Mouse (Mus musculus) spleen, adult 12 weeks (tissue): ENCODE data around the gene Polr1c.
A peak's percentile ranks its signal among the peaks of the same experiment; 100 is the strongest.

Source experiments
- DNase-seq: peaks from one replicate; pipeline ENCODE4 v3.0.0; 2022; ENCODE audit warnings: low spot score

The Polr1c gene

GRCm38 (mm10) chr17:46247512-46248188, at the start of gene Polr1c, which contains the start of gene Yipf3:
Gene Polr1c, minus strand, starts transcription at chr17:46248054.
Gene Yipf3, plus strand, starts transcription at chr17:46248080.
- peak; percentile 90 for DNase-seq

GRCm38 (mm10) chr17:46297028-46297363, 49.1 kb upstream of the Polr1c start:
- DNase-seq, result no peak

- DNase-seq, result no peak
These were observed 48.7 kb upstream of the Polr1c start for GRCm38 (mm10) chr17:46296601-46297000.

- no peak for DNase-seq
These were observed 39.8 kb upstream of the Polr1c start for GRCm38 (mm10) chr17:46287678-46288095.

DNA sequence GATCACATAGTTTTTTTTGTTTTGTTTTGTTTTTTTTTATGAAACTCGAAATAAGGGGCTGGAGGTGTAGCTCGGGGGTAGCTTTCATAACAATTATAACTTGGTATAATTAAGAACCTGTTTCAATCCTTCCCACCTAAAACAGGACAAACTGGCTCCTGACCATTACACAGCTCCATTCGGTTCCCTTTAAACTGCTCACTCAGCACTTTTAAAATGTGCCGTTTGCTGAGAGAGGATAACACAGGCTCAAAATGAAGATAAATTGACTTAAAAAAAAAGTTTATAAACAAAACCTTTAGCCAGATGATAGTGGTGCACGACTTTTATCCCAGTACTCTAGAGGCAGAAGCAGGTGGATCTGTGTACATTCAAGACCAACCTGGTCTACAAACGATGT, 37.6 kb upstream of the Polr1c start:
- DNase-seq, result no peak

- DNase-seq, result no peak
These were observed 36.8 kb upstream of the Polr1c start for GRCm38 (mm10) chr17:46284653-46285052.

DNA sequence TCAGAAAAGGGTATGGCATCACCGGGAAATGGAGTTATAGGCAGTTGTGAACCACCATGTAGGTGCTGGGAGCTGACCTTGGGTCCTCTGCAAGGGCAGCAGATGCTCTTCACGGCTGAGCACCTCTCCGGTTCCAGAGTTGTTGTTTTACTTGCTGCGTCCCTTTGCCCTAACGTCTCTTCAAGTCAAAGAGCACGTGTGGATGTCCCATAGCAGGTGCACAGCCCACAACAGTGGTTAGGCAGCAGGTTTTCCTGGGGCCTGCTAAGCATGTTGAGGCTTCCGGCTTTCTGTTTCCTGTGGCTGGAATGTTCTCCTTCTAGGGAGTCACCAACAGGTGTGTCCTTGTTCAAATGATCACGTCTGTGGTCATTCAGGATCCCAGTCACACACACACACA, 36.1 kb upstream of the Polr1c start:
- DNase-seq, result no peak

GRCm38 (mm10) chr17:46283140-46283539, 35.3 kb upstream of the Polr1c start:
- DNase-seq, result no peak

DNA sequence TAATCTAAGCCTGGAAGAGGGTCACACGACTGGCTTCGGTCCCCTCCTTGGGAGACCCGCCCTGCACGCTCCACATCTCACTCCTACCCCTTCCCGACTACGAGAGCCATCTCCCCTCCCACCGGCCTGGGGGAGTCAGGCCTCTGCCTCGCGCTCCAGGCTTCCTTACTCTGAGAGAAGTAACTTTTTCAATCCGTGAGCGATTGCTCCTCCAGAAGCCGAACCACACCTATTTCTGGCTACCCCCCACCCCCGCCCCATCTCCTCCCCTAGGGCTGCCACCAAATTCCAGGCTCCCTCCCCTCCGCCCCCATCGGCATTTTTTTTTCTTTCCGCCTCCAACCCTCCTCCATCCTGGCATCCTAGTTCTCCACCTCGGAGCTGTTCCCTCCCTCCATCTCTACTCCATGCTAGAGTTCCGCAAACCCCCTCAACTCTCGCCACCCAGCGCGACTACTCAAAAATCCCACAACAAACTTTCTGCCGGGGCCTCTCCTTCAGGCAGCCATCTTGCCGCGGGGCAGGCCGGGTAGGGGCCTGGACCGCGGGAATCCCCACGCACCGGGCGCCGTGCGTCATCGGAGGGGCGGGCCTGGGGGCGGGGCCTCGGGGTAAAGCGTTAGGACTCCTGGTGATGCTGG, 34.7 kb upstream of the Polr1c start, which contains the start of gene Tjap1:
Gene Tjap1, minus strand, starts transcription at position 544 of the 641 bp plus-strand sequence.
- peak; percentile 67 for DNase-seq

DNA sequence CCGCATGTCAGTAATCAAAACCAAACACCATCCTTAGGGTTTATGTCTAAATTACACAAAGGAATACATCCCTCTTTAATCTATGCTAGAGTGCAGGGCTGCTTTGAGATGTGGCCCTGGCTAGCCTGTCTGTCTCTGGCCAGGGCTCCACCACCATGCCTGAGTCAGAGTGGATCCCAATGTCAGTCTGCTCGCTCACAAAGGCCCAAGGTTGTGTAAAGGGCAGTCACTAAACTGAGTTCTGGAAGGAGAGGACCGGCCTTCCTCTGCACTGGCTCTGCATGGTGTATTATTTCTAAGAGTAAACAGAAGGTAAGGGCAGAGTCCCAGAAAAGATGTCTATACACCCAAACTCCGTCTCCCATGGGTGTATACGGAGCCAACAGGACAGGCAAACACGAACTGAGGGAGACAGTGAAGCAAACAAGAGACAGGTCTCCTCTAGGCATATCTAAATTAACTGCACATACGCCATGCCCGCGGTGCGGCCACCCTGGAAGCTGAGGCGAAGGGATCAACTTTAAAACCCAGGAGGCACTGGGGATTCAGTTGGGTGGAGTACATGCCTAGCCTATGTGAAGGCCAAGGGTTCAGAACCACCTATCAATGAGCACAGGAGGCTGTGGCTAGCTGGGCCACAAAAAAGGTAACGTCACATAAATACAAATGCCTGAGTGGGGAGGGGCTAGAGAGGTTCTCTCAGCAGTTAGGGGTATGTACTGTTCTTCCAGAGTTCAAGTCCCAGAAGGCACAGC, 30.3 kb upstream of the Polr1c start:
- DNase-seq, result no peak

DNA sequence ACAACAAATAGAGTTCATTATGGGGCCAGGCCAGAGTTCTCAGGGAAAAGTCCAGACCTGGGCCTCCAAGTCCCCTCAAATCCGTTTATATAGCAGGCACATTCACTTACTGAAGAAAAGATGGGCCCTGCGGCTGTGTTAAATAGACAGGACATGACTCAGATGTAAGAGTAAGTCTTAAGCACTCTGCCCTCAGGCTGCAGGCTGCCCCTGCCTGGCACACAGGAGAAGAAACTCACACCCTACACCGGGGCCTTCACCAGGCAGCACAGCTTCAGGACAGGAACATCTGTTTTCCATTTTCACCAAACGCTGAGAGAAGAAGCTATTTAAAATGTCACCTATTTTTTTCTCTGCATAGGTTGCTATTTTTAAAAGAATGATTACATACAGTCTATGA, 29.7 kb upstream of the Polr1c start:
- no peak for DNase-seq

- DNase-seq, result no peak
These were observed 27.7 kb upstream of the Polr1c start for GRCm38 (mm10) chr17:46275506-46275905.

GRCm38 (mm10) chr17:46275034-46275433, 27.2 kb upstream of the Polr1c start:
- no peak for DNase-seq

GRCm38 (mm10) chr17:46274465-46274864, 26.6 kb upstream of the Polr1c start:
- DNase-seq, result no peak

DNA sequence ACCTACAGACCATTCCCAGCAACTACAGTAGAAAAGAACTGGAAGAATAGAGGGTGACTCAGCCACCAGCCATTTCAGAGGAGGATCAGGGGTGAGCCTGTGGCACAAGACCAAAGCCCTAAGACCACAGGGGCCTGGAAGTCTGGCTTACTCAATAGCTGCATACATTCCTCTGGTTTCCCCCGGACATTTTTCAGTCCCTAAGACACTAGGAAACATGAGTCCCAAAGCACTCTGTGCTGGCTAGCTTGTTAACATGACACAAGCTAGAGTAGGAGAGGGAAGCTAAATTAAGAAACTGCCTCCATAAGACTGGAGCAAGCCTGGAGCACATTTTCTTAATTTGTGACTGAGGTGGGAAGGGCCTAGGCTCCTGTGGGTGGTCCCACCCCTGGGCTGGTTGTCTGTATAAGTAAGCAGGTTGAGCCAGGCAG, 26.0 kb upstream of the Polr1c start:
- no peak for DNase-seq

- no peak for DNase-seq
These were observed 24.8 kb upstream of the Polr1c start for GRCm38 (mm10) chr17:46272675-46273074.

- DNase-seq, result no peak
These were observed 24.2 kb upstream of the Polr1c start for GRCm38 (mm10) chr17:46272058-46272457.

- DNase-seq, result no peak
These were observed 22.1 kb upstream of the Polr1c start for GRCm38 (mm10) chr17:46269771-46270534.

DNA sequence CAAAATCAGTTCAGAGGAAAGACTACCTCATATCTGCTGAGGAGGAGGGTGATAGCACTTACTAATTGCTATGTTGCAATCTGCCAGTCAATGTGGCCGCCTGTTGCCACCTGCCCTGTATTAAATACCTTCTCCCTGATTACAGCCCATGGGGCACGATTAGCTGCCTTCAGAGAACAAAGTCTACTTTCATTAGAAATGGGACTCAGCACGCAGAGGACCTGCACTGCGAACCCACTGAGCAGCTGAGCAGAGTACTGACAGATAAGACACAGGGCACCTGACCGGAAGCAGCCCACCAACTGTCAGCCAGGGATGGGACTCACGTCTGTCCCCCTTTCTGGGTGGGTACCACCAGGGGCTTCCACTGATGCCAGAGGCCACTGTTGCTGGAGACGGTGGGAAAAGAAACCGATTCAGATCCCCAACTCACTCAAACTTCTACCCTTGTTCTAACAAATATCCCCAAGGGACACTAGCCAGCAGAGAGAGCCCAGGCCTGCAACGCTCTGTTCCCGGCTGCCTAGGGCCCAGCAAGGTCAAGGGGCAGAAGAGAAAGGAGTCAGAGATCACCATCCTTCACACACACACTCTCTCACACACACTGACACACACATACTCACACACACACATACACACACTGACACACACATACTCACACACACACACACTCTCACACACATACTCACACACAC, 20.3 kb upstream of the Polr1c start:
- no peak for DNase-seq

GRCm38 (mm10) chr17:46267511-46267910, 19.7 kb upstream of the Polr1c start:
- DNase-seq, result no peak

DNA sequence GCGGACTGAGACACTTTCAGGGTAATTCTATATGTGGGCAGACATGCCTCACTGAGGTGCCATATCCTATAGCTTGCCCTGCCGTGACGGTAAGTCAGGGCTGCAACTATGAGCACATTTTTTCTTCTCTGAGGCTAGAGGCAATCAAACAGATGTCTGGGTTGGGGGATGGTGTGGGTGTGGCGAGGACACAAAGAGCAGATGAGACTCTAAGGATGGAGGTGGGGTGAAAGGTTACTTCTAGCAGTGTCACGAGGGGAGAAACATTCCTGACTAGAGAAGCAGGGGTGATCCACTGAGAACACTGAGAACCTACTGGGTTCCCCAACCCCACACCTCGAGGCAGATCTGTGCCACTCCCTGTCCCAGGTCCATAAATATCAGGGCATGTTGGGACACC, 19.1 kb upstream of the Polr1c start:
- no peak for DNase-seq
